Mouse (Mus musculus): ENCODE measurements around the gene Tubd1. TPM values are rescaled to one million over a fixed set of nuclear protein-coding genes. Genes with fewer than 3 reads are reported as not detected.

The Tubd1 gene
- polyA plus RNA-seq, 1 experiment from 2014 or later, result 11.1 TPM

GRCm38 (mm10) chr11:86593443-86593842, 48.7 kb downstream of the Tubd1 start:
- Histone ChIP-seq H3K4me2 (no peak overlapping the region), H3K27ac (ENCODE audit: poor library complexity, severe bottlenecking) (peak overlapping the region; percentile 47; the same call in 1 of the 2 replicates), H3K4me3 (no peak overlapping the region), H3K9me3 (replicated peaks) (no peaks in the 10 kb centered on the region), H3K9ac (no peak overlapping the region), H3K36me3 (no peaks in the 10 kb centered on the region), H3K27me3 (replicated peaks) (no peaks in the 10 kb centered on the region), H3K4me1 (replicated peaks) (peaks cover 23% of the 10 kb centered on the region)
- no peak for ATAC-seq (ENCODE audit: insufficient number of reproducible peaks, low FRiP score)
- 79% methylated on average over 5 of the region's 5 CpGs for WGBS

DNA sequence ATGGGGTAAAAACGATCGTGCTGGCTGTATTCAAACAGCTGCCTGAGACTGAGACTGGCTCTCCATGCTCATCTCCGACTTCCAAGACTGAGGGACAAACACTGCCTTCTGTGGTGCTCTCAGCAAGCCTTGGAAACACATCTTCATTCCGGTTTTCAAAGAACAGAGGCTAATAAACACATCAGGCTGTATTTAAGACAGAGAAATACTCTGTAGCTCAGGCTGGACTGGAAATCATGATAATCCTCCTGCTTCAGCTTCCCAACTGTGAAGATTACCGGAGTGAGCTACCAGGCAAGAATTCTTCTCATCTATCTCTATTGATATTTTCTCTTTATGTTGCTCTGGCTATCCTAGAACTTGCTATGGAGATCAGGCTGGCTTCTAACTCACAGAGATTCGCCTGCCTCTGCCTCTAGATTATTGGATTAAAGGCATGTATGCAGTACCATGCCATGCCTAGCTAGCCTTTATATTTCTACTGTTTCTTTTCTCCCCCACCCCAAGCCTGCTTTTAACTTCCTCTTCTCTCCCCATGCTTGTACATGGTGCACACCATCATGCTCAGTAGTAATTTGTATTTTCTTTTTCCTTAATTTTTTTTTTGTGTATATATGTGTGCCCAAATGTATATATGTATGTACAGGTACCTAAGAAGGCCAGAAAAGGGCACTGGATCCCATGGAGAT, 49.5 kb downstream of the Tubd1 start:
- H3K9ac ChIP-seq, result no peak overlapping the region
- H3K4me1 ChIP-seq (replicated peaks), result peaks cover 23% of the 10 kb centered on the region
- no peak overlapping the region for H3K4me3 ChIP-seq
- no peak overlapping the region for H3K4me2 ChIP-seq
- no peak for ATAC-seq (ENCODE audit: insufficient number of reproducible peaks, low FRiP score)
- H3K27me3 ChIP-seq (replicated peaks), result no peaks in the 10 kb centered on the region
- no peaks in the 10 kb centered on the region for H3K9me3 ChIP-seq (replicated peaks)
- H3K27ac ChIP-seq (ENCODE audit: poor library complexity, severe bottlenecking), result no peak overlapping the region
- 75% methylated on average over 6 of the region's 6 CpGs for whole genome bisulfite sequencing
- no peaks in the 10 kb centered on the region for H3K36me3 ChIP-seq

DNA sequence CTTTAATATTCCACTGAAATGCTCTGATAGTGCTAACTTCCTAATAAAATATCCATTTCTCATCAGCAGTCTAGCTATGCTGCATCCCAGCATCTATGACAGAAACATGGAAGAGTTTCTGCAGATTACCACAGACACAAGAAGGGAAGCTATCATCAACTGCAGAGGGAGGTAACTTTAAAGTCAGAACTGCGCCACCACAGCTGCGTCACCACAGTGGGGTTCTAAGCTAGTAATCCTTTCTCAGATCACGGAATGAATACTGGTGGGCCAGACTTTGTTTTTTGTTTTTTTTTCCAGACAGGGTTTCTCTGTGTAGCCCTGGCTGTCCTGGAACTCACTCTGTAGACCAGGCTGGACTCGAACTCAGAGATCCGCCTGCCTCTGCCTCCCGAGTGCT, 50.6 kb downstream of the Tubd1 start:
- Histone ChIP-seq H3K4me3 (no peak overlapping the region), H3K4me2 (no peak overlapping the region), H3K4me1 (replicated peaks) (peaks cover 23% of the 10 kb centered on the region), H3K36me3 (no peaks in the 10 kb centered on the region), H3K9me3 (replicated peaks) (no peaks in the 10 kb centered on the region), H3K27ac (ENCODE audit: poor library complexity, severe bottlenecking) (no peak overlapping the region), H3K27me3 (replicated peaks) (no peaks in the 10 kb centered on the region), H3K9ac (no peak overlapping the region)
- 93% methylated on average over 6 of the region's 6 CpGs for WGBS
- no peak for ATAC-seq (ENCODE audit: insufficient number of reproducible peaks, low FRiP score)

GRCm38 (mm10) chr11:86596187-86596960, 51.6 kb downstream of the Tubd1 start:
- H3K36me3 ChIP-seq, result no peaks in the 10 kb centered on the region
- no peak overlapping the region for H3K27ac ChIP-seq (ENCODE audit: poor library complexity, severe bottlenecking)
- no peaks in the 10 kb centered on the region for H3K9me3 ChIP-seq (replicated peaks)
- ATAC-seq (ENCODE audit: insufficient number of reproducible peaks, low FRiP score), result no peak
- H3K27me3 ChIP-seq (replicated peaks), result no peaks in the 10 kb centered on the region
- H3K9ac ChIP-seq, result no peak overlapping the region
- H3K4me3 ChIP-seq, result no peak overlapping the region
- H3K4me1 ChIP-seq (replicated peaks), result peaks cover 23% of the 10 kb centered on the region
- H3K4me2 ChIP-seq, result no peak overlapping the region
- WGBS, result 77% methylated on average over 7 of the region's 7 CpGs

GRCm38 (mm10) chr11:86596976-86597375, 52.2 kb downstream of the Tubd1 start:
- Histone ChIP-seq H3K4me1 (replicated peaks) (peaks cover 21% of the 10 kb centered on the region), H3K27me3 (replicated peaks) (no peaks in the 10 kb centered on the region), H3K9ac (no peak overlapping the region), H3K36me3 (no peaks in the 10 kb centered on the region), H3K4me3 (no peak overlapping the region), H3K27ac (ENCODE audit: poor library complexity, severe bottlenecking) (no peak overlapping the region), H3K4me2 (no peak overlapping the region), H3K9me3 (replicated peaks) (no peaks in the 10 kb centered on the region)
- no peak for ATAC-seq (ENCODE audit: insufficient number of reproducible peaks, low FRiP score)
- 85% methylated on average over 3 of the region's 3 CpGs for WGBS

GRCm38 (mm10) chr11:86598154-86598553, 53.4 kb downstream of the Tubd1 start:
- H3K4me1 ChIP-seq (replicated peaks), result peaks cover 11% of the 10 kb centered on the region
- H3K27ac ChIP-seq (ENCODE audit: poor library complexity, severe bottlenecking), result no peak overlapping the region
- H3K4me3 ChIP-seq, result no peak overlapping the region
- H3K9ac ChIP-seq, result no peak overlapping the region
- no peaks in the 10 kb centered on the region for H3K9me3 ChIP-seq (replicated peaks)
- H3K27me3 ChIP-seq (replicated peaks), result no peaks in the 10 kb centered on the region
- H3K4me2 ChIP-seq, result no peak overlapping the region
- 90% methylated on average over 5 of the region's 5 CpGs for WGBS
- ATAC-seq (ENCODE audit: insufficient number of reproducible peaks, low FRiP score), result no peak
- no peaks in the 10 kb centered on the region for H3K36me3 ChIP-seq

- Histone ChIP-seq H3K27ac (ENCODE audit: poor library complexity, severe bottlenecking) (no peak overlapping the region), H3K9ac (no peak overlapping the region), H3K27me3 (replicated peaks) (no peaks in the 10 kb centered on the region), H3K9me3 (replicated peaks) (no peaks in the 10 kb centered on the region), H3K4me1 (replicated peaks) (peaks cover 6% of the 10 kb centered on the region; the same call in 1 of the 2 replicates), H3K4me2 (no peak overlapping the region), H3K36me3 (no peaks in the 10 kb centered on the region), H3K4me3 (no peak overlapping the region)
- whole genome bisulfite sequencing, result 84% methylated on average over 1 of the region's 1 CpGs
- no peak for ATAC-seq (ENCODE audit: insufficient number of reproducible peaks, low FRiP score)
These were observed 53.8 kb downstream of the Tubd1 start for GRCm38 (mm10) chr11:86598572-86598971.

DNA sequence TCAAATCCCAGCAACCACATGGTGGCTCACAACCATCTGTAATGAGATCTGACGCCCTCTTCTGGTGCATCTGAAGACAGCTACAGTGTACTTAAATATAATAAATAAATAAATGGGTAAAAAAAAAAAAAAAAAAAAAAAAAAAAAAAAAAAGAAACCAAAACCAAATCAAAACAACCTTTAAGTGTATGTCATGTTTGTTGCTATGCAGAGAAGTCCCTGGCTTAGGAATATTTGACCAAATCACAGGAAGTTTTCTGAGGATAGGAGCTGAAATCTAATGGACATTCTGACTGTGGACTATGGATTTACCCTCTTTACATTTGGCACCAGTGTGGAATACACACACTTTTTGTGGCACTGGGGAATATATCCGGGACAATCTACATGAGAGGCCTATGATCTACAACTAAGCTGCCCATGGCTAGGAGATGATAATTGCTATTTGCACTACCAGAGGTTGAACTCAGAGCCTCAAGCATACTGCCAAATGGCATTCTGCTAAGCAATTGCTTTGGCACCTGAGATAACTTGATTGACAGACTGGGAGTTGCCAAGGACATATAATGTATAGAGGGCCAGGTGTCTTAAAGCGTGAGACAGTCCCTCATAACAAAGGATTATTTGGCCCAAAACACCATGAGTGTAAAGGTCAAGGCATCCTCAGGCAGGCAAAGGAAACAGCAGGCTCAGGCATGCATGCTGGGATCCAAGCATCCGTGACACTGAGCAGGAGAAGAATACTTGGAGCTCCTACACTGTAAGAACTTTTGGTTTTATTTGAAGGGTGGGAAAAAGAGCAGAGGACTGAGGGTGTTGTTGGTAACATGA, 54.8 kb downstream of the Tubd1 start:
- Histone ChIP-seq H3K9me3 (replicated peaks) (no peaks in the 10 kb centered on the region), H3K4me3 (no peak overlapping the region), H3K4me1 (replicated peaks) (no peaks in the 10 kb centered on the region), H3K36me3 (no peaks in the 10 kb centered on the region), H3K9ac (no peak overlapping the region), H3K4me2 (no peak overlapping the region), H3K27me3 (replicated peaks) (no peaks in the 10 kb centered on the region), H3K27ac (ENCODE audit: poor library complexity, severe bottlenecking) (no peak overlapping the region)
- no peak for ATAC-seq (ENCODE audit: insufficient number of reproducible peaks, low FRiP score)
- WGBS, result 78% methylated on average over 4 of the region's 4 CpGs

DNA sequence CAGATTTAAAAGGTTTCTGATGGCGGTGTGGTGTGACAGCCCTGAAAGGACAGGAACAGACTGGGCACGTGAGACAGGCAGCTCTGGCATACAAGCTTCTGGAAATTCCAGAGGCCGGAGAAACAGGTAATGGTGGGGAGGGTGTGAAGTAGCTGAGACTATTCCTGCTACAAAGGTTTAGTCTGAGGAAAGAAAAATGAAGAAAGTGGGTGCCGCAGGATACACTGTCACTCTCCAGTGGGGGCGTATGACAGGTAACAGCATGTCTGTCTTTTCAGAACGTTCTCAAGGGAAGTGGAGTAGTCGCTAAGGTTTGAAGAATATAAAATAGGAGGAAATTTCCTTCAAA, 55.4 kb downstream of the Tubd1 start:
- no peaks in the 10 kb centered on the region for H3K9me3 ChIP-seq (replicated peaks)
- WGBS, result 83% methylated on average over 7 of the region's 7 CpGs
- no peak overlapping the region for H3K9ac ChIP-seq
- ATAC-seq (ENCODE audit: insufficient number of reproducible peaks, low FRiP score), result no peak
- no peak overlapping the region for H3K4me2 ChIP-seq
- no peak overlapping the region for H3K27ac ChIP-seq (ENCODE audit: poor library complexity, severe bottlenecking)
- no peak overlapping the region for H3K4me3 ChIP-seq
- no peaks in the 10 kb centered on the region for H3K27me3 ChIP-seq (replicated peaks)
- H3K36me3 ChIP-seq, result no peaks in the 10 kb centered on the region
- no peaks in the 10 kb centered on the region for H3K4me1 ChIP-seq (replicated peaks)

DNA sequence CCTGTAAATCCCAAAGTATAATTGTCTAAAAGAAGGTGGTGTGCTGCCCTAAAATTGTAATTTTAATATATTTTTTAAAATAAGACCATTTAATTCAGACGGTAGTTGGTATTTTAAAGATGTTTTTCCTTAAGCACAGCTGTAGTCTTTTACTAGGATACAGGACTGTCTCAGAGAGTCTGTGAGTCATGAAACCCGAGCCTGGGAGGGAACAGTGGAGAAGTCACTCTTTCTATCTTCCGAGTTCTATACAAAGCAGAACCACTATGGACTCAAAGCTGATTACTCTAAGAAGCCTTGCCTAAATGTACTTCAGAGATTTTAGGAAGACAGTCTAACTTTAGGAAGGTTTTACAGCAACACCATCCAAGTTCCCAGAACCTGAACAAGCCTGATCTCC, 57.3 kb downstream of the Tubd1 start:
- Histone ChIP-seq H3K27ac (ENCODE audit: poor library complexity, severe bottlenecking) (no peak overlapping the region), H3K36me3 (peaks cover 11% of the 10 kb centered on the region), H3K4me3 (no peak overlapping the region), H3K27me3 (replicated peaks) (no peaks in the 10 kb centered on the region), H3K4me2 (no peak overlapping the region), H3K9me3 (replicated peaks) (no peaks in the 10 kb centered on the region; the same call in 1 of the 2 replicates), H3K9ac (no peak overlapping the region), H3K4me1 (replicated peaks) (no peaks in the 10 kb centered on the region)
- 48% methylated on average over 3 of the region's 3 CpGs for WGBS
- ATAC-seq (ENCODE audit: insufficient number of reproducible peaks, low FRiP score), result no peak

- no peak overlapping the region for H3K27ac ChIP-seq (ENCODE audit: poor library complexity, severe bottlenecking)
- no peak overlapping the region for H3K4me3 ChIP-seq
- no peak overlapping the region for H3K4me2 ChIP-seq
- 77% methylated on average over 1 of the region's 1 CpGs for WGBS
- H3K9ac ChIP-seq, result no peak overlapping the region
- H3K9me3 ChIP-seq (replicated peaks), result no peaks in the 10 kb centered on the region; the same call in 1 of the 2 replicates
- ATAC-seq (ENCODE audit: insufficient number of reproducible peaks, low FRiP score), result no peak
- H3K36me3 ChIP-seq, result peaks cover 13% of the 10 kb centered on the region
- no peaks in the 10 kb centered on the region for H3K4me1 ChIP-seq (replicated peaks)
- H3K27me3 ChIP-seq (replicated peaks), result no peaks in the 10 kb centered on the region
These were observed 58.9 kb downstream of the Tubd1 start for GRCm38 (mm10) chr11:86603719-86604118.

Data from heart, embryonic 12.5 days (tissue).